Mouse (Mus musculus): Measurements from ENCODE around the gene Theg. TPM values are rescaled to one million over a fixed set of nuclear protein-coding genes. Genes with fewer than 3 reads are reported as not detected.

Theg gene
- polyA plus RNA-seq, 1 experiment from 2014 or later = not detected

Small RNAs within 50 kb of the gene (microRNA-seq; reads per million reads assigned to microRNA genes)
- not detected for gene Mir6909

Other genes starting within 250 kb of the Theg start
- gene Vmn2r82, start 230.8 kb downstream of the Theg start, polyA plus RNA-seq (2016; fragmentation: Nextera tagmentation; extraction: Ambion mirVana) = not detected in 2 replicates
- not detected in 2 replicates for gene Vmn2r83, start 118.6 kb downstream of the Theg start, polyA plus RNA-seq (2016; fragmentation: Nextera tagmentation; extraction: Ambion mirVana)
- gene Plpp2, start 53.5 kb downstream of the Theg start, polyA plus RNA-seq (2016; fragmentation: Nextera tagmentation; extraction: Ambion mirVana) = 26.6 and 29.3 TPM in 2 replicates
- gene Mier2, start 32.1 kb downstream of the Theg start, polyA plus RNA-seq (2016; fragmentation: Nextera tagmentation; extraction: Ambion mirVana) = 71.3 and 79.8 TPM in 2 replicates
- not detected in 2 replicates for gene C2cd4c, start 26.7 kb upstream of the Theg start, polyA plus RNA-seq (2016; fragmentation: Nextera tagmentation; extraction: Ambion mirVana)
- gene Shc2, start 50.6 kb upstream of the Theg start, polyA plus RNA-seq (2016; fragmentation: Nextera tagmentation; extraction: Ambion mirVana) = 7.8 and 8.6 TPM in 2 replicates
- gene Odf3l2, start 58.4 kb upstream of the Theg start, polyA plus RNA-seq (2016; fragmentation: Nextera tagmentation; extraction: Ambion mirVana) = not detected in 2 replicates
- gene Madcam1, start 77.2 kb upstream of the Theg start, polyA plus RNA-seq (2016; fragmentation: Nextera tagmentation; extraction: Ambion mirVana) = 3.7 and 6.4 TPM in 2 replicates
- gene Tpgs1, start 82.0 kb upstream of the Theg start, polyA plus RNA-seq (2016; fragmentation: Nextera tagmentation; extraction: Ambion mirVana) = 68.0 and 73.0 TPM in 2 replicates
- 209 and 259 TPM in 2 replicates for gene Cdc34, start 94.9 kb upstream of the Theg start, polyA plus RNA-seq (2016; fragmentation: Nextera tagmentation; extraction: Ambion mirVana)
- 0.76 and 0.94 TPM in 2 replicates for gene Gzmm, start 101.7 kb upstream of the Theg start, polyA plus RNA-seq (2016; fragmentation: Nextera tagmentation; extraction: Ambion mirVana)
- 642 and 664 TPM in 2 replicates for gene Bsg, start 117.2 kb upstream of the Theg start, polyA plus RNA-seq (2016; fragmentation: Nextera tagmentation; extraction: Ambion mirVana)
- gene Hcn2, start 129.3 kb upstream of the Theg start, polyA plus RNA-seq (2016; fragmentation: Nextera tagmentation; extraction: Ambion mirVana) = 0.04 TPM in 1 of 2 replicates, not detected in the other
- gene Polrmt, start 159.2 kb upstream of the Theg start, polyA plus RNA-seq (2016; fragmentation: Nextera tagmentation; extraction: Ambion mirVana) = 58.6 and 61.2 TPM in 2 replicates
- 0.28 and 0.65 TPM in 2 replicates for gene Fgf22, start 167.7 kb upstream of the Theg start, polyA plus RNA-seq (2016; fragmentation: Nextera tagmentation; extraction: Ambion mirVana)
- 141 and 151 TPM in 2 replicates for gene Rnf126, start 179.6 kb upstream of the Theg start, polyA plus RNA-seq (2016; fragmentation: Nextera tagmentation; extraction: Ambion mirVana)
- gene Fstl3, start 189.9 kb upstream of the Theg start, polyA plus RNA-seq (2016; fragmentation: Nextera tagmentation; extraction: Ambion mirVana) = 1.8 and 2.3 TPM in 2 replicates
- 0.19 TPM in 1 of 2 replicates, not detected in the other for gene Prss57, start 203.6 kb upstream of the Theg start, polyA plus RNA-seq (2016; fragmentation: Nextera tagmentation; extraction: Ambion mirVana)
- 121 and 126 TPM in 2 replicates for gene Palm, start 206.2 kb upstream of the Theg start, polyA plus RNA-seq (2016; fragmentation: Nextera tagmentation; extraction: Ambion mirVana)
- gene Misp, start 233.7 kb upstream of the Theg start, polyA plus RNA-seq (2016; fragmentation: Nextera tagmentation; extraction: Ambion mirVana) = 0.60 TPM in 1 of 2 replicates, not detected in the other